Mouse (Mus musculus) heart, postnatal 0 days (tissue): Measurements from ENCODE around the gene Sec61b.

Experiments used
- CTCF ChIP-seq: IDR thresholded peaks from 2 replicates; pipeline ENCODE4 v1.5.1; 2016; ENCODE audit warnings: antibody characterized with exemption, control low read depth, low read depth
- EP300 ChIP-seq: IDR thresholded peaks from 2 replicates; pipeline ENCODE4 v1.6.1; 2016; ENCODE audit warnings: antibody characterized with exemption, low read depth

DNA sequence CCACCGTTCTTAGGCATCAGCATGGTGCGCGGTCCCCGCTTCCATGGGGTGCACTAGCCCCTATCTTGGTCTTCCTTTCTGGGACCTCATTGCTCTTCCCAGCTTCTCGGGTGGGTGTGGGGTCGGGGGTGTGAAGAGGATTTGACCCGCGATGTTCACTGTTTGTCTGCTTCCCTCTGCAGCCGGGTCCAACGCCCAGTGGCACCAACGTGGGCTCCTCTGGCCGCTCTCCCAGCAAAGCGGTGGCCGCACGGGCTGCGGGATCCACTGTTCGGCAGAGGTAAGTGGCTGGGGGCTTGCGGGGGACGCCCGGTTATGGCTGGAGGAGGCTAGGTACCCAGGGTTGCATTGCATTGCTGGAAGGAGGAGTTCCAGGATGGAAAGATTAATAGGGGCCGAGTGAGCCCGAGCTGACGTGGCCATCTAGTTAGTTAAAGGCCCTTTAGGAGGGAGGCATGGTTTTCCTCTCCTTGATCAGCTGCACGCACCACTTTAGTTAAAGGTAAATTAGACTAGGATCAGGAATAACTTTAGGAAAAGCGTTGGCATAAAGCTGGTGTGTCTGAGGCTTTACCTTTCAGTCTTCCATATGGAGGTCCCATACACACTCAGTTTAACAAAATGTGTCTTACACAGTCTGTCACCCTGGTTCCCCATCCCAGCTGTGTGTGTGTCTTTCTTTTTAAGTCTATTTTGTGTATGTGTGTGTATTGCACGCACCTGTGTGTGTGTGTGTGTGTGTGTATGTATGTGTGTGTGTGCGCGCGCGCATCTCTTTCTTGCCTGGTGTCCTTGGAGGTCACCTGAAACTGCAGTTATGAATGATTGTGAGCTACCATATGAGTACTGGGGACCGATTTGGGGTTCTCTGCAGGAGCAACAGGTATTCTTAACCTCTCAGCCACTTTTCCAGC lies 529 bp downstream of the Sec61b start:
- TF ChIP-seq CTCF (no peak), EP300 (no peak)
